Mouse (Mus musculus) MEL (cell line): ENCODE data around the gene Spast. TPM values are rescaled to one million over a fixed set of nuclear protein-coding genes. Genes with fewer than 3 reads are reported as not detected.

Experiments
- DNase-seq: peaks from one replicate; pipeline ENCODE4 v3.0.0; 2011; ENCODE audit warnings: low read depth, low spot score
- H3K27ac ChIP-seq: 2 replicates; pipeline ENCODE4 v1.5.1; 2012; ENCODE audit warnings: low read depth, mild to moderate bottlenecking, control low read depth, low read length, moderate library complexity; ENCODE audit not compliant: control insufficient read depth
- H3K27me3 ChIP-seq, 2 experiments: fragments of 150-350 bp in 1 of 2; sonication (generic) in 1 of 2; 2 replicates each; pipeline ENCODE4 v1.6.1; 2012; ENCODE audit warnings: low read length in 2 of 2, mild to moderate bottlenecking in 2 of 2, improper control_type of control experiment in 1 of 2, moderate library complexity in 1 of 2; ENCODE audit not compliant: insufficient read depth in 2 of 2, control insufficient read depth in 1 of 2
- H3K36me3 ChIP-seq, 2 experiments: 2 replicates each; pipeline ENCODE4 v1.6.1; 2012 to 2014; ENCODE audit warnings: low read length in 2 of 2, improper control_type of control experiment in 1 of 2, inconsistent platforms in 1 of 2, mild to moderate bottlenecking in 1 of 2; ENCODE audit not compliant: insufficient read depth in 2 of 2, control insufficient read depth in 1 of 2
- H3K4me1 ChIP-seq, 2 experiments: fragments of 150-350 bp in 1 of 2; sonication (generic) in 1 of 2; 2 replicates each; pipeline ENCODE4 v1.6.1; 2012; ENCODE audit warnings: low read length in 2 of 2, improper control_type of control experiment in 1 of 2, mild to moderate bottlenecking in 1 of 2; ENCODE audit not compliant: insufficient read depth in 2 of 2, control insufficient read depth in 1 of 2
- H3K4me3 ChIP-seq, 2 experiments: fragments of 150-350 bp in 1 of 2; sonication (generic) in 1 of 2; 2 replicates each; pipeline ENCODE4 v1.5.1; 2012; ENCODE audit warnings: low read depth in 2 of 2, low read length in 2 of 2, mild to moderate bottlenecking in 2 of 2, moderate library complexity in 2 of 2, control low read depth in 1 of 2, improper control_type of control experiment in 1 of 2; ENCODE audit not compliant: control insufficient read depth in 1 of 2, insufficient read depth in 1 of 2
- H3K79me2 ChIP-seq: 2 replicates; pipeline ENCODE4 v1.6.1; 2012; ENCODE audit warnings: mild to moderate bottlenecking, low read length, moderate library complexity; ENCODE audit not compliant: control insufficient read depth, poor library complexity, insufficient read depth
- H3K9ac ChIP-seq: 2 replicates; pipeline ENCODE4 v1.6.1; 2012; ENCODE audit warnings: low read depth, mild to moderate bottlenecking, control low read depth, low read length, moderate library complexity; ENCODE audit not compliant: control insufficient read depth, poor library complexity, severe bottlenecking
- H3K9me3 ChIP-seq: fragments of 150-350 bp; sonication (generic); replicated peaks from 2 replicates; pipeline ENCODE4 v1.6.1; 2012; ENCODE audit warnings: mild to moderate bottlenecking, low read length, improper control_type of control experiment, moderate library complexity; ENCODE audit not compliant: insufficient read depth
- BHLHE40 ChIP-seq: IDR thresholded peaks from 2 replicates; pipeline ENCODE4 v1.6.1; 2012; ENCODE audit warnings: low read depth, mild to moderate bottlenecking, inconsistent platforms, low read length, improper control_type of control experiment, borderline replicate concordance
- CHD2 ChIP-seq: IDR thresholded peaks from 2 replicates; pipeline ENCODE4 v1.6.1; 2011; ENCODE audit warnings: low read length, improper control_type of control experiment
- CTCF ChIP-seq, 3 experiments: IDR thresholded peaks in 2 of 3; conservative IDR thresholded peaks in 1 of 3; 2 replicates each; pipeline ENCODE4 v1.5.1; 2011 to 2012; ENCODE audit warnings: low read length in 3 of 3, low read depth in 2 of 3, mild to moderate bottlenecking in 2 of 3, improper control_type of control experiment in 1 of 3, inconsistent platforms in 1 of 3, mixed read lengths in 1 of 3, moderate library complexity in 1 of 3; ENCODE audit not compliant: control insufficient read depth in 1 of 3, insufficient read depth in 1 of 3, poor library complexity in 1 of 3, severe bottlenecking in 1 of 3
- E2F4 ChIP-seq: IDR thresholded peaks from 2 replicates; pipeline ENCODE4 v1.6.1; 2011; ENCODE audit warnings: low read depth, low read length, improper control_type of control experiment, borderline replicate concordance
- ELF1 ChIP-seq: IDR thresholded peaks from 2 replicates; pipeline ENCODE4 v1.6.1; 2014; ENCODE audit warnings: low read depth, mild to moderate bottlenecking, inconsistent platforms, low read length, improper control_type of control experiment, moderate library complexity
- EP300 ChIP-seq, 2 experiments: IDR thresholded peaks; 2 replicates each; pipeline ENCODE4 v1.6.1; 2011; ENCODE audit warnings: improper control_type of control experiment in 2 of 2, low read length in 2 of 2, low read depth in 1 of 2, mild to moderate bottlenecking in 1 of 2
- ETS1 ChIP-seq: IDR thresholded peaks from 2 replicates; pipeline ENCODE4 v1.6.1; 2012; ENCODE audit warnings: low read depth, mild to moderate bottlenecking, inconsistent platforms, low read length, improper control_type of control experiment, moderate library complexity
- GATA1 ChIP-seq: IDR thresholded peaks from 2 replicates; pipeline ENCODE4 v1.6.1; 2011; ENCODE audit warnings: low read depth, low read length, improper control_type of control experiment
- JUND ChIP-seq: IDR thresholded peaks from 2 replicates; pipeline ENCODE4 v1.6.1; 2011; ENCODE audit warnings: low read depth, mild to moderate bottlenecking, improper control_type of control experiment, low read length
- KAT2A ChIP-seq: conservative IDR thresholded peaks from 2 replicates; pipeline ENCODE4 v1.6.1; 2012; ENCODE audit warnings: low read depth, low read length, improper control_type of control experiment, inconsistent platforms
- MAFK ChIP-seq: IDR thresholded peaks from 2 replicates; pipeline ENCODE4 v1.6.1; 2011; ENCODE audit warnings: low read depth, mild to moderate bottlenecking, low read length, improper control_type of control experiment, borderline replicate concordance
- MAX ChIP-seq: IDR thresholded peaks from 2 replicates; pipeline ENCODE4 v1.6.1; 2011; ENCODE audit warnings: low read length, improper control_type of control experiment
- MAZ ChIP-seq: IDR thresholded peaks from 2 replicates; pipeline ENCODE4 v1.6.1; 2012; ENCODE audit warnings: low read depth, mild to moderate bottlenecking, inconsistent platforms, low read length, improper control_type of control experiment
- MXI1 ChIP-seq: IDR thresholded peaks from 2 replicates; pipeline ENCODE4 v1.6.1; 2011; ENCODE audit warnings: mild to moderate bottlenecking, low read depth, low read length, improper control_type of control experiment
- MYC ChIP-seq: IDR thresholded peaks from 2 replicates; pipeline ENCODE4 v1.6.1; 2011; ENCODE audit warnings: low read depth, mild to moderate bottlenecking, low read length, improper control_type of control experiment, moderate library complexity
- POLR2AphosphoS2 ChIP-seq: IDR thresholded peaks from 2 replicates; pipeline ENCODE4 v1.6.1; 2011; ENCODE audit warnings: low read length, improper control_type of control experiment
- POLR2AphosphoS5 ChIP-seq: IDR thresholded peaks from 2 replicates; pipeline ENCODE4 v1.6.1; 2012; ENCODE audit warnings: low read depth, borderline replicate concordance, mild to moderate bottlenecking, inconsistent platforms, low read length, moderate library complexity, mixed read lengths
- RAD21 ChIP-seq: IDR thresholded peaks from 2 replicates; pipeline ENCODE4 v1.6.1; 2011; ENCODE audit warnings: mild to moderate bottlenecking, low read depth, low read length, improper control_type of control experiment
- RCOR1 ChIP-seq: IDR thresholded peaks from 2 replicates; pipeline ENCODE4 v1.6.1; 2012; ENCODE audit warnings: low read depth, mild to moderate bottlenecking, inconsistent platforms, low read length, improper control_type of control experiment
- SIN3A ChIP-seq: IDR thresholded peaks from 2 replicates; pipeline ENCODE4 v1.6.1; 2012; ENCODE audit warnings: low read length, improper control_type of control experiment, inconsistent platforms
- TAL1 ChIP-seq: IDR thresholded peaks from 2 replicates; pipeline ENCODE4 v1.6.1; 2012; ENCODE audit warnings: mild to moderate bottlenecking, inconsistent platforms, low read length, moderate library complexity, mixed read lengths
- TBP ChIP-seq: IDR thresholded peaks from 2 replicates; pipeline ENCODE4 v1.8.0; 2011; ENCODE audit warnings: low read depth, low read length, improper control_type of control experiment
- UBTF ChIP-seq: IDR thresholded peaks from 2 replicates; pipeline ENCODE4 v1.6.1; 2012; ENCODE audit warnings: low read depth, mild to moderate bottlenecking, inconsistent platforms, low read length, improper control_type of control experiment, moderate library complexity, borderline replicate concordance; ENCODE audit not compliant: insufficient read depth
- USF1 ChIP-seq: IDR thresholded peaks from 2 replicates; pipeline ENCODE4 v1.6.1; 2014; ENCODE audit warnings: low read depth, mild to moderate bottlenecking, inconsistent platforms, low read length, improper control_type of control experiment, moderate library complexity
- USF2 ChIP-seq, 2 experiments: IDR thresholded peaks; 2 replicates each; pipeline ENCODE4 v1.6.1; 2011 to 2012; ENCODE audit warnings: improper control_type of control experiment in 2 of 2, low read length in 2 of 2, borderline replicate concordance in 1 of 2, inconsistent platforms in 1 of 2, low read depth in 1 of 2, mild to moderate bottlenecking in 1 of 2; ENCODE audit not compliant: insufficient read depth in 1 of 2
- ZC3H11A ChIP-seq: IDR thresholded peaks from 2 replicates; pipeline ENCODE4 v1.6.1; 2012; ENCODE audit warnings: low read depth, mild to moderate bottlenecking, inconsistent platforms, low read length, improper control_type of control experiment
- ZMIZ1 ChIP-seq: IDR thresholded peaks from 2 replicates; pipeline ENCODE4 v1.6.1; 2012; ENCODE audit warnings: low read depth, mild to moderate bottlenecking, inconsistent platforms, low read length, improper control_type of control experiment, moderate library complexity
- ZNF384 ChIP-seq: IDR thresholded peaks from 2 replicates; pipeline ENCODE4 v1.6.1; 2012; ENCODE audit warnings: low read depth, mild to moderate bottlenecking, inconsistent platforms, low read length, improper control_type of control experiment
- polyA plus RNA-seq, 2 experiments: library from polyadenylated mRNA; stranded (reverse) in 1 of 2; unstranded in 1 of 2; fragments of >175 nt in 1 of 2; fragments of >200 nt in 1 of 2; gene quantifications; 2 replicates each; pipeline versions ENCODE4 v1.2.1 to v1.2.4; 2012; ENCODE audit warnings: low replicate concordance in 2 of 2, low read depth in 1 of 2; ENCODE audit not compliant: insufficient read length in 2 of 2, insufficient read depth in 1 of 2, missing spikeins in 1 of 2
- total RNA-seq: library from RNA; depleted of rRNA; stranded (reverse); fragments of 300-350 nt; gene quantifications from 2 replicates; pipeline ENCODE4 v1.2.3, GENCODE M21; 2012

Spast gene
- total and polyA plus RNA-seq, 3 experiments, result 29.0 to 35.2 TPM; not detected in 1

DNA sequence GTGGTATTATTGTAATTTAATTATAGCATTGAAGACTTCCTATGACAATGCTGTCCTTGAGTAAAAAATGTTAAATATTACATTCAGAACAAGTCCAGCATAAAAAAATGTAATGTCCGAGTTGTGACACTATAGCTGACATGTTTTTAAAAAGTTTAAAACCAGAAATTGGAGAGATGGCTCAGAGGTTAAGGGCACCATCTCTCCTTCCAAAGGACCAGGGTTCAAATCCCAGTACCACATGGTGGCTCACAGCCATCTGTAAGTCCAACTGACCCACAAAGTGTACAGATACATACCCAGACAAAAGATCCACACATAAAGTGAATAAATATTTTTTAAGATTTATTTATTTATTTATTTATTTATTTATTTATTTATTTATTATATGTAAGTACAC lies 32.8 kb upstream of the Spast start:
- Histone ChIP-seq H3K9me3 (no peaks in the 10 kb centered on the region), H3K27me3 (no peaks in the 10 kb centered on the region), H3K4me1 (no peaks in the 10 kb centered on the region), H3K27ac (no peak overlapping the region), H3K79me2 (peaks cover 2% of the 10 kb centered on the region; the same call in 1 of the 2 replicates), H3K4me3 (no peak overlapping the region), H3K9ac (no peak overlapping the region), H3K36me3 (peaks cover 0 to 28% of the 10 kb centered on the region in 2 experiments; a peak in 2 of 4 replicates)
- TF ChIP-seq TBP (0 out of 2 replicates have a peak, but pooled peaks have one; percentile 58), CTCF (IDR thresholded peaks at IDR 0.05 in 2 of 3, conservative IDR thresholded peaks at IDR 0.05 in 1 of 3; ENCODE audit: control insufficient read depth in 1 of 3, insufficient read depth in 1 of 3, low read depth in 2 of 3, low read length in 3 of 3, poor library complexity in 1 of 3, severe bottlenecking in 1 of 3) (no peak), SIN3A (no peak), ZC3H11A (no peak), UBTF (no peak), MYC (no peak), GATA1 (no peak), E2F4 (no peak)
- DNase-seq, result no peak

- Histone ChIP-seq H3K79me2 (peaks cover 29% of the 10 kb centered on the region), H3K4me1 (peaks cover 4 to 6% of the 10 kb centered on the region in 2 experiments; a peak in 3 of 4 replicates), H3K9me3 (no peaks in the 10 kb centered on the region), H3K9ac (peak overlapping the region; percentile 90), H3K27ac (peak overlapping the region; percentile 98), H3K36me3 (peaks cover 7 to 15% of the 10 kb centered on the region in 2 experiments), H3K4me3 (peak overlapping the region; percentile 86 to 87), H3K27me3 (no peaks in the 10 kb centered on the region)
- no peak for DNase-seq
- no peak for TF ChIP-seq MAZ
- no peak for TF ChIP-seq ETS1
- no peak for TF ChIP-seq RAD21
- no peak for TF ChIP-seq USF1
- no peak for TF ChIP-seq ZC3H11A
- no peak for TF ChIP-seq MAFK
- TF ChIP-seq POLR2AphosphoS2, result no peak
- TF ChIP-seq MYC, result peak; percentile 54; the same call in 1 of the 2 replicates
- TF ChIP-seq ELF1, result no peak
- no peak for TF ChIP-seq CTCF (IDR thresholded peaks at IDR 0.05 in 2 of 3, conservative IDR thresholded peaks at IDR 0.05 in 1 of 3; ENCODE audit: control insufficient read depth in 1 of 3, insufficient read depth in 1 of 3, low read depth in 2 of 3, low read length in 3 of 3, poor library complexity in 1 of 3, severe bottlenecking in 1 of 3)
- TF ChIP-seq TAL1, result no peak
- TF ChIP-seq SIN3A, result peak; percentile 2; the same call in 1 of the 2 replicates
- TF ChIP-seq POLR2AphosphoS5, result no peak
- TF ChIP-seq E2F4, result no peak
- no peak for TF ChIP-seq TBP
- TF ChIP-seq ZNF384, result peak; percentile 80
- TF ChIP-seq MXI1, result peak; percentile 67
- TF ChIP-seq BHLHE40, result no peak
- TF ChIP-seq USF2 (IDR thresholded peaks at IDR 0.05; ENCODE audit: borderline replicate concordance in 1 of 2, insufficient read depth in 1 of 2, low read depth in 1 of 2, low read length in 2 of 2), result no peak
- no peak for TF ChIP-seq ZMIZ1
- TF ChIP-seq RCOR1, result no peak
- no peak for TF ChIP-seq CHD2
- TF ChIP-seq JUND, result no peak
- peak; percentile 59; the same call in 1 of the 2 replicates for TF ChIP-seq MAX
- no peak for TF ChIP-seq EP300 (IDR thresholded peaks at IDR 0.05; ENCODE audit: low read depth in 1 of 2, low read length in 2 of 2)
- TF ChIP-seq KAT2A, result no peak
Measured at GRCm38 (mm10) chr17:74315445-74316308, 23.1 kb upstream of the Spast start.
